Mouse (Mus musculus): ENCODE measurements around the gene Gsg1l.

Gene Gsg1l

GRCm38 (mm10) chr7:126080949-126081654 is 1.1 kb downstream of the Gsg1l start:
- no peak for DNase-seq (ENCODE audit: low read depth, low spot score)

DNA sequence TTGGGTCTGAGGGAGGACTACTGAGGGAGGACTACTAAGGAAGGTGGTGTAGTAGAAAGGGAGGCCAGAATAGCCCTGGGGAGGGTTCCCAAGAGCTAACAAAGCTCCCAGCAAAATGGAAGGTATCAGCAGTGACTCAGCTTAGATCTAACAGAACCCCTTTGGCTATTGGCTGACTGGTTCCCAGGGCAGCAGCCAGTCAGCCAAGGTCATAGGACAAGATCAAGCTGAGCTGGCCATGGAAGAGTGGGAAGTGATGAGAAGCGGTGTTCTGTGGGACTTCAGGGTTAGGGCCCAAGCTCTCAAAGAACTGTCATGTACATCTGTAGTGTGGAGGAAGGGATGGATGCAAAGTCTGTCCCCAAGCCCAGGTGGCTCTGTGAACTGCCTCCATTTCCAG is 5.3 kb downstream of the Gsg1l start:
- DNase-seq (ENCODE audit: low read depth, low spot score) = no peak

- no peak for DNase-seq (ENCODE audit: low read depth, low spot score)
Measured at GRCm38 (mm10) chr7:126075058-126075457, 7.2 kb downstream of the Gsg1l start.

- no peak for DNase-seq (ENCODE audit: low read depth, low spot score)
Measured at GRCm38 (mm10) chr7:126070321-126070720, 11.9 kb downstream of the Gsg1l start.

DNA sequence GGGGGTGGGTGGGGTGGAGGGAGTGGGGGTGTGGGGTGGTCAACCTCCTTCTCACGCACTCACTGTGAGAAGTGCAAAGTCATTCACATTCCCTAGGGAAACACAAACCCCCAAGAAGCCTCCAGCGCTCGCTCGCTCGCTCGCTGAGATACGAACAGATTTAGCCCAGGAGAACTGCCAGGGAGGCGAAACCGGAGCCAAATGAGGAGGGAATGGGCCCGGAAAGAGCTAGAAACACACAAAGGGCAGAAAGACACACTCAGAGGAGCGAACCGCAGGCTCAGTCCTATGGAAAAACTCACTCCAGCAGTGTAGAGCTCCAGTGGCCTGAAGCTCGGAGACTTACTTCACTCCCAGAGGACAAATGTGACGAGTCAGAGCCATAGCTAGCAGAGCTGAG is 15.4 kb downstream of the Gsg1l start:
- DNase-seq (ENCODE audit: low read depth, low spot score) = no peak

DNA sequence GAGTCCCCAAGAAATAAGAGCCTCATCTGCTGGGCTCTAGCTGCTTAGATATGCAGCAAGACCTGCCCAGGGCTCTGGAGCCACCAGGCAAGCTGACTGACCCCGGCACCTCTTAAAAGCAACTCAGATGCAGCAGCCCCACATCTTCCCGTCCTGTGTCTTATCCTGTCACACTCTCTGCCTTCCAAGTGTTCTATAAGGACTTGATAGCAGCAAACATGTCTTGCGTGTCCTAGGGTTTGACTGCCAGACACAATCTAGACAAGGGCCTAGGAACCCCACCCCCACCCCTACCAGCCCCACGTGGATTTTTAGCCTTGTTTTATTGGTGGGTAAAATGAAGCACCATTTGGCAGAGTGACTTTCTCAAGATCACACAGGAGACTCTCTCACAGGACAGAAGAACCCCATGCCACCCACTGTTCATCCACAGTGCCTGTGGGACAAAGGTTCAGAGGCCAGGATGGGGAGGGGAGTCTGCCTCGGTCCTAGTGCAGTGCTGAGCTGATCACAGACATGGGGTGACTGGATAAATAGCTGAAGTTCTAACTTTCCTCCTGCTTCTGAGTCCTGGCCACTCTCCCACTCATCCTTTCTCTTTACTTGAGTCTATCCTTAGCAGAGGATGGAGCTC is 16.9 kb downstream of the Gsg1l start:
- no peak for DNase-seq (ENCODE audit: low read depth, low spot score)

DNA sequence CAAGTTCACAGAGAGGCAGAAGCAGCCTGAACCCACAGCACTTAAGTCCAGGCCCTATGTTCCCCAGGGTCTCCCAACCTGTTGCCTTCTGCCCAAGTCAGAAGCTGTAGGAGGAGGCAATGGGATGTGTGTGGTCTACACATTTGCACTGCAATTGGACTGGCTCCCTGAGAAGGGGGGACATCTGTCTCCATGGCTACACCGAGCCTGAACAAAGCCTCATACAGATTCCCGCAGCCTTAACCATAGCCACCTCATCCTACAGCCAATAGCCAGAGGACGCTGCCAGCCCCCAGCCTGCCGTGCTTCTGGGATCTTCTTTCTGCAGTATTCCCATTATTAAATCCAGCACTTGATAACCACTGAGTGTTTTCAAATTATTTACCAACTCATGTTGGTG is 20.0 kb downstream of the Gsg1l start:
- DNase-seq (ENCODE audit: low read depth, low spot score) = no peak

- DNase-seq (ENCODE audit: low read depth, low spot score) = no peak
Measured at GRCm38 (mm10) chr7:126058918-126059317, 23.3 kb downstream of the Gsg1l start.

GRCm38 (mm10) chr7:126057332-126057914 is 24.8 kb downstream of the Gsg1l start:
- no peak for DNase-seq (ENCODE audit: low read depth, low spot score)

- no peak for DNase-seq (ENCODE audit: low read depth, low spot score)
Measured at GRCm38 (mm10) chr7:126054574-126054973, 27.6 kb downstream of the Gsg1l start.

DNA sequence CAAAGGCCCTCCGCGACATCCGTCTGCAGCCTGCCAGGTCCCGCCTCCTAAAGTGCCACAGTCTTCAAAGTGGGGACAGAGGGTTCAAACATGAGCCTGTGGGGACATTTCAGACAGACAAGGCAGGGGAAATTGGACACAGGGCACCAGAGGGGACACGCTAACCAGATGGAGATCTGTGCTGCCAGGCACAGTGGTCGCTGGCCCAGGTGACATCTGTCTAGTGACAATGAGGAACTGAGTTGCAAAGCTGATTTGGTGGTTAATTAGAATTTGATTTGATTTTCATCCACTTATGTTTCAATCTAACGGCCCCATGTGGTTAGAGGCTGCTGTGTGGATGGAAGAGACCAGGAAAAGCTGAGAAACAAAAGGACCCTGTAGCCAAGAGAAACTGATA is 28.6 kb downstream of the Gsg1l start:
- DNase-seq (ENCODE audit: low read depth, low spot score) = no peak

DNA sequence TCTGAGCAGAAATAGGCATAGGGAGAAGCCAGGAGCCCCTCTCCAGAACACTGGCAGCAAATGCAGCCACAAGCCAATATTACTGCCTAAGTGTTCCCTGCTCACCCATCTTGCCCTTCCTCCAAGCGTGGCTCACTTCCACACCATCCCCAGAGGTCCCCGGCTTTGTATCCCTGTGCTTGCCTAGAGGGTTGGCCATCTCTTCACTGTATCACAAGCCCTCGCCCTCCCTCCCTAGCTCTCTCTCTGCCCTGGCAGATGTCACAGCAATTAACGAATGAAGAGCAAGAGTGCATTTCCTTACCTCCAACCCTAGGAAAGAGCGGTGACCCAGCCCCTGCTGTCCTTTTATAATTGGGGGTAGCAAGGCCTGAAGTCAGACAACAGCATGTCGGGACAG is 30.3 kb downstream of the Gsg1l start:
- no peak for DNase-seq (ENCODE audit: low read depth, low spot score)

DNA sequence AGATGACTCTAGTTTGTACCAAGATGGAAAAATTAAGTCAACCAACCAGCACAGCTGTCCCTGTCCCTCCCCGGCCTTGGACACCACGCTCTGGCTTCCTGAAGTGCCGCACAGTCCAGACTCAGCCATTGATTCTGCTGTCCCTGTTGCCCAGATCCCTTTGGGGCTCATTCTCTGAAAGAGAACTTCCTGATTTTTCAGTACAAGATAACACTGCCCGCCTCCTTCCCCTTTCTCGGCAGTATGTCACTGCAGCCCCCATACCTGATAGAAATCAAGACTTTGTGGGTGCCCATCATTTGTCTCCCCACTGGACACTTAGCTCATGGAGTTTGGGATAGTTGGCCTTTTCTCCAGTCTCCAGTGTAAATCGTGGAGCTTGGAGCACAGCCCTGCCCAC is 37.1 kb downstream of the Gsg1l start:
- no peak for DNase-seq (ENCODE audit: low read depth, low spot score)

DNA sequence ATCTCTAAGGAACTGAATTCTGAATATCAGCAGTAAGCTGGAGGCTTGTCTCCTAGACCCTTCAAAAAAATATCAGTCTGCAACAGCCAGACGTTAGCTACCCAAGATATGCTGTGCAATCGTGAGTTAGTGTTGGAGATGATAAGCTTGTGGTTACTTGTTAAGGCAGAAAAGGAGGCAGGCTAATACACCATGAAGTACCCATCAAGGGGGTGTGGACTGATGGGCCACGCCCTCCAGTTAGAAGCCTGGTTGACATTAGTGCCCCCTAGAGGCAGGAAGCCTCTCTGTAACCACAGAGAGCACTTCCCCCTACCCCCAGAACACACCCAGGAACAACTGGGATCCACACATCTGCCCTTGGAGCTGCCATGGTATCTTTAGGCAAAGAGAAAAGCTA is 39.9 kb downstream of the Gsg1l start:
- DNase-seq (ENCODE audit: low read depth, low spot score) = no peak

- DNase-seq (ENCODE audit: low read depth, low spot score) = no peak
Measured at GRCm38 (mm10) chr7:126040794-126041526, 41.3 kb downstream of the Gsg1l start.

DNA sequence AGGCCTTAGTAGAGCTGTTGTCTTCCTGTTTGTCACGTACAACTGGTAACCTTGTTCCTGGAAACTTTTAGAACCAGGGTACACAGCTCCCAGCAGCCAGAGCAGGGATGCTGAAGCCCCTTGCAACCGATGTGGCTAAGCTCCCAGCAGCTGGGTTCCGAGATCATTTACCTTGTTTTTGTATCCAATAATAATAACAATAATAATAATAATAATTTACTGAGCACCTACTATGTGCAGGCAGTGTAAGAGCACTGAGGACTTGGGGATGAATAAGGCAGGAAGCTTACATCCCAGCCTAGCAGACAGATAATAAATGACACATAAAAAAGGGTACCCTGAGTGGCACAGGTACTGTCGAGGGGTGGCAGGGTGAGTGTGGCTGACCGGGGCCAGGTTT is 42.4 kb downstream of the Gsg1l start:
- no peak for DNase-seq (ENCODE audit: low read depth, low spot score)

DNA sequence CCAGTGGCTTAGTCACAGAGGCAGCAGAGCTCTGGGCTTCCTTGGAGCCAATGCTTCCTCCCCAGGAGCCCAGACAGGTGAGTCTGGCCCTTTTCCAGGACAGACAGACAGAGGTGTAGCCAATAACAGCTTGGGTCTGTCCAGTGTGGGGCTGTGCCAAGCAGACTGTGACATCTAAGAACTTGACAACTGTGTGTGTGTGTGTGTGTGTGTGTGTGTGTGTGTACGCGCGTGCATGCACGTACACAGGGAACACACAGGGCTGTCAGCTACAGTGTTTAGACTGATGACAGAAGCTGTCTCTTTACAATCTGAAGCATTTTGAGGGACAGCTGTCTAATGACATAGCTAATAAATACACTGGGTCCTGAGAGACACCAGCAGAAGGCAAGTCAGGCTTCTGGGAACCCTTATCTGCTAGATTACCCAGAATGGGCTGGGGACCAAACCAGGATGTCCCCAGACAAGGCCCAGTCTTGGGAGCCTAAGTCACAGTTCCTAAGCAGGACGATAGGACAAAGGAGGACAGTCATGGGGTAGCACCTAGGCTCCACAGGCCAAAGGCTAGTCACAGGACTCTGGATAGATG is 42.9 kb downstream of the Gsg1l start:
- no peak for DNase-seq (ENCODE audit: low read depth, low spot score)

DNA sequence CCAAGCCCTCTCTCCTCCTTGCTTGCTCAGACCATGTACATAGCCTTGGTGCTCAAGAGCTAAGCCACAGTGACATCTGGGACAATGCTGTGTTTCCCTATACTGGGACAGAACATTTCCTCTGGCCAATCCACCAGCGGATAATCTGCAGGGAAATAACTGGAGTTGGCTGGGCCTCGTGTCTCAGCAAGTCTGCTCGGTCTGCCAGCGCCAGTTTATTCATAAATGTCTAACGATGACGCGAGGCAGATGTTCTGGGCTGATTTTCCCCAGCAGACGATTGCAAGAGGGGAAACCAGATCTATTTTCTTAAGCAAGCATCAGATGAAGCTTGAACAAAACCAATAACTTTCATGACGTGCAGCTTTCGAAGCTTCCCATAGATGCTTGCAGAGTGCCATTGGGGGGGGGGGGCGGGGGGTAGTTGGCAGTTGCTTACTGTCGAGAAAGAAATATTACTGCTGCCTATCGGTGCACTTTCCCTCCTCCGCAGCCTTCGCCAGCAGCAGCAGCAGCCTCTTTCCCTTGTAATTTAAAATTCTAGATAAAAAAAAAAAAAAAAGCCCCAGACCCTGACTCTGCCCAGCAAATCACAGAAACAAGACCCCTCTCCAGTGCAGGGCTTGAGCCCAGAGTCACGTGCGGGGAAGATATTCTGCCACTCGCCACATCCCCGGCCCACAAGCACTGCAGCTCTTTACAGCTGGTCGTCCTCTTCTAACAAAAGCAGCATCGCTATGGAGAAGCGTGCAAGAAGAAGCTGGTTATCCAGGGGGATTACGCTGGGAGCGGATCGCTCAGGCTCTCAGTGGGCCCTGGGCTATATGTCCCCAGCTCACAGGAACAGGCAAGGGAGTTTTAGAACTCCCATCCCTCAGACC is 43.6 kb downstream of the Gsg1l start:
- DNase-seq (ENCODE audit: low read depth, low spot score) = peak; percentile 42

DNA sequence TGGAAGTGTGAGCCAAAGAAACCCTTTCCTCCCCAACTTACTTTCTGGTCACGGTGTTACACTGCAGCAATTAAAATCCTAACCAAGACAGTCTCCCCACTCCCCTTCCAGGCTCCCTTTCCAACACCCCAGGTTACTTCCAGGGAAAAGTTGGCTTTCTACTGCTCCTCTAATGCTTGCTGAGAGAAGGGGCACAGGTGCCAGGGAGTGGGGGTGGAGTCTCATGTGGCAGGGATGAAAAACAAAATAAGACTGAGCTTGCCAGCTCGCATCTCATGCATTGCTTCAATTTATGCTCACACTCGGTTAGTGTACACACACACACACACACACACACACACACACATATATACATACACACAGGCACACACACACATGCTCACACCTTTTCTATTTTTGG is 46.9 kb downstream of the Gsg1l start:
- no peak for DNase-seq (ENCODE audit: low read depth, low spot score)

- DNase-seq (ENCODE audit: low read depth, low spot score) = no peak
Measured at GRCm38 (mm10) chr7:126032776-126033209, 49.4 kb downstream of the Gsg1l start.

GRCm38 (mm10) chr7:126032365-126032755 is 49.9 kb downstream of the Gsg1l start:
- DNase-seq (ENCODE audit: low read depth, low spot score) = no peak

All from forelimb bud, embryonic 11.5 days (tissue).